Mouse (Mus musculus): ENCODE results near the gene Gm20388. TPM values are rescaled to one million over a fixed set of nuclear protein-coding genes. Genes with fewer than 3 reads are reported as not detected.

Gene Gm20388
- total RNA-seq, 2 experiments from 2014 or later = 2.4 to 2.6 TPM

DNA sequence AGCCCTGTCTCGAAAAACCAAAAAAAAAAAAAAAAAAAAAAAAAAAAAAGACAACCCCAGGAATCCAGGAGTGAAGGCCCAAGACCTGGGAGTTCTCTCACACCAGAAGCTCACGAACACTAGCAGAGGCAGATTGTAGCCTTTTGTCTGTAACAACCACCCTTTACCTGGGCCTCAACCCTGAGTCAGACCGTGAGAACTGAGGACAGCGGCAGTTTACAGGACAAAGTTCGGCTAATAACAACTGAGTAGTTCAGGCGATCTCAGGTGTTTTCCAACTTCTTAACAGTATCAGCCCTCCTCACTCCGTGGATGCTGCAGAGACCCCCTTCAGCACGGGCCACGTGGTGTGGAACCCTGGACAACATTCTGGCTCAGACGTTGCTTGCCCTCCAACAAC is 2676.1 kb downstream of the Gm20388 start:
- H3K4me3 ChIP-seq = no peak overlapping the region
- no peak for DNase-seq (ENCODE audit: extremely low spot score in 1 of 2, low spot score in 2 of 2)
- intact Hi-C loops (cut with DNase I) = no loop called here
- H3K27ac ChIP-seq = no peak overlapping the region
- no peak for TF ChIP-seq CTCF (IDR thresholded peaks at IDR 0.05)

- H3K27ac ChIP-seq = no peak overlapping the region
- intact Hi-C loops (cut with DNase I) = no loop called here
- no peak for TF ChIP-seq CTCF (IDR thresholded peaks at IDR 0.05)
- no peak overlapping the region for H3K4me3 ChIP-seq
- no peak for DNase-seq (ENCODE audit: extremely low spot score in 1 of 2, low spot score in 2 of 2)
These were observed 2682.6 kb downstream of the Gm20388 start for GRCm38 (mm10) chr8:122593240-122593639.

- TF ChIP-seq CTCF (IDR thresholded peaks at IDR 0.05) = no peak
- no peak overlapping the region for H3K4me3 ChIP-seq
- no peak overlapping the region for H3K27ac ChIP-seq
- intact Hi-C loops (cut with DNase I) = no loop called here
- no peak for DNase-seq (ENCODE audit: extremely low spot score in 1 of 2, low spot score in 2 of 2)
These were observed 2683.3 kb downstream of the Gm20388 start for GRCm38 (mm10) chr8:122593783-122594507.

- H3K4me3 ChIP-seq = no peak overlapping the region
- no peak for TF ChIP-seq CTCF (IDR thresholded peaks at IDR 0.05)
- no peak overlapping the region for H3K27ac ChIP-seq
- intact Hi-C loops (cut with DNase I) = no loop called here
- no peak for DNase-seq (ENCODE audit: extremely low spot score in 1 of 2, low spot score in 2 of 2)
These were observed 2685.4 kb downstream of the Gm20388 start for GRCm38 (mm10) chr8:122596031-122596430.

DNA sequence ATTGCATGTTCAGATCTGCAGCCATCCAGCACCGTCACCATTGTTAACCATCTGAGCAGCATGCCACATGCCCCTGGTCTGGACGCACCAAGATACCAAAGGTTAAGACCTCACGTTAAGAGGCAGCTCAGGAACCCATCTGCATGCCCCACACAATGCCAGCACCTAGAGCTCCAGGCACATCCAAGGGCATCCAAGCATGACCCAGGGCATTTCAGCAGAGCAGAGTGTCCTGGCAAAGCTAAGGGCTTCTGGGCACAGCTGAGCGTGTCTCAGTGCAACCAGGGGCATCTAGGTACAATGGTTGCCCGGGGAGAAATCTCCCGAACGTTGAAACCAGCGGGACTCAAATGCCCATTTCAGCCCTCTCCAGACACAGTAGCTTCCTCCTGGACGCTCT is 2690.0 kb downstream of the Gm20388 start:
- intact Hi-C loops (cut with DNase I) = no loop called here
- Histone ChIP-seq H3K27ac (no peak overlapping the region), H3K4me3 (no peak overlapping the region)
- no peak for DNase-seq (ENCODE audit: extremely low spot score in 1 of 2, low spot score in 2 of 2)
- TF ChIP-seq CTCF (IDR thresholded peaks at IDR 0.05) = no peak

- no peak for DNase-seq (ENCODE audit: extremely low spot score in 1 of 2, low spot score in 2 of 2)
- no peak for TF ChIP-seq CTCF (IDR thresholded peaks at IDR 0.05)
- intact Hi-C loops (cut with DNase I) = loop anchor here (5.0 kb wide), 1 partner anchor 463 kb away; no protein-coding TSS in a partner anchor
- Histone ChIP-seq H3K27ac (no peak overlapping the region), H3K4me3 (no peak overlapping the region)
These were observed 2694.0 kb downstream of the Gm20388 start for GRCm38 (mm10) chr8:122604640-122605039.

DNA sequence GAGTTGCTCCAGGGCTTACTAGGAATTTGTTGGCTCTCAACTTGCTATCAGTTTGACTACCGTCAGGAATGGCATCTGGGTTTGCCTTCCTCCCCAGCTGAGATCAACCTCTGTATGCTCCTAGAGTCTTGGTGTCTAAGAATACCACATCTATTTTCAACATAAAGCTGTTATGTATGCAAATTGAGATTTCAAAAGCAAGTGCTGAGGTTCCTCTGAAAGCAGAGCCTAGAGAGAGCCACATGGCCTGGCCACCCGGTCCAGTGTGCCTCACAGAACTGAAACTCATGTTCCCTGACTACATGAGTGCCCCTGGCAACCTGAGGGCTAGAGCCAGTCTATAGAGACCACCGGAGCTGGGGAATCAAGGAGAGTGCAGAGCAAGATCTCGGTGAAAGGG is 2694.7 kb downstream of the Gm20388 start:
- no peak for TF ChIP-seq CTCF (IDR thresholded peaks at IDR 0.05)
- no peak for DNase-seq (ENCODE audit: extremely low spot score in 1 of 2, low spot score in 2 of 2)
- Histone ChIP-seq H3K4me3 (no peak overlapping the region), H3K27ac (no peak overlapping the region)
- intact Hi-C loops (cut with DNase I) = loop anchor here (5.0 kb wide), 1 partner anchor 462 kb away; no protein-coding TSS in a partner anchor

- intact Hi-C loops (cut with DNase I) = loop anchor here (5.0 kb wide), 1 partner anchor 460 kb away; no protein-coding TSS in a partner anchor
- no peak for TF ChIP-seq CTCF (IDR thresholded peaks at IDR 0.05)
- no peak for DNase-seq (ENCODE audit: extremely low spot score in 1 of 2, low spot score in 2 of 2)
- Histone ChIP-seq H3K27ac (no peak overlapping the region), H3K4me3 (no peak overlapping the region)
These were observed 2696.2 kb downstream of the Gm20388 start for GRCm38 (mm10) chr8:122606810-122607209.

DNA sequence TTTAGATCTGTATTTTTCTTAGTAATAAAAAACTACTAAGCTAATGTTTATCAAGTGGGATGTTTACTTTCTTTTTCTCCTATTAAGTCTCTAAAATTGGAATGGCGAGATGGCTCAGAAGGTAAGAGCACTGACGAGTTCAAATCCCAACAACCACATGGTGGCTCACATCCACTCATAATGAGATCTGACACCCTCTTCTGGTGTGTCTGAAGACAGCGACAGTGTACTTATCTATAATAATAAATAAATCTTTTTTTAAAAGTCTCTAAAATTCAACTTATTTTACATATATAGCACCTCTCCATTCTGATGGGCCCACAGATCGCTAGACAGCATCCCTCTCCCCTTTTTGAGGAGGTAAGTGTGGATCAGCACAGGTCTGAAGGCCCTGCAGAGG is 2699.6 kb downstream of the Gm20388 start:
- no peak overlapping the region for H3K4me3 ChIP-seq
- DNase-seq (ENCODE audit: extremely low spot score in 1 of 2, low spot score in 2 of 2) = no peak
- H3K27ac ChIP-seq = no peak overlapping the region
- intact Hi-C loops (cut with DNase I) = loop anchor here (2.0 to 5.0 kb wide), 3 partner anchors 33 to 109 kb away; partner anchors contain the start of genes Aprt and Cdt1
- no peak; the same call in 1 of the 2 replicates for TF ChIP-seq CTCF (IDR thresholded peaks at IDR 0.05)

DNA sequence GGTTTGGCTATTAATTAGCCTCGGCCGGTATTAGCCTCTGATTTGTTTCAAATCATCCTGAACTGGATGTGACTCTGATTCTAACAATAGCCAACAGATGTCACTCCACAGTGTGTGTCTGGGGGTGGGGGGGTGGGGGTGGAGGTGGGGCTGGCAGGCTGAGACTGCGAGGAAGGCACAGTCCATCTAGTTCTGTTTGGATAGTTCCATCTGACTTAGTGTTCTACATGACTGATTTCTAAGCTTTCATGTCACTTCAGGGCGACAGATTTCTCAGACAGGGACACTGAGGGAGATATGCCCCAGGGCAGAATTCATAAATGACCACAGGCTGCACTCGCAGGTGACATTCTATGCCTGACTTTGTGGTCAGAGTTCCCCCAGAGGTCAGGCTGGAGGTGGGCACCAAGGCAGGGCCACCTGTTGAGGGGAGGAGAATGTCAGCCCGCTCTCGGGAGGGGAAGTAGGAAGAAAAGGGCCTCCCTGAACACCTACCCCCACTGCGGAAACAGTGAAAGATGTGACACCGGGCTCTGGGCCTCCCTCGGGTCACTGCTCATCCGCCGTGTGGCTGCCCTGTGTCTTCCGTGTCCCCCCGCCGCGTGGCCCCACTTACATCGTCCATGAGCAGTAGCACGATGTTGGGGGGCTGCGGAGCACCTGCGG is 2700.1 kb downstream of the Gm20388 start:
- DNase-seq (ENCODE audit: extremely low spot score in 1 of 2, low spot score in 2 of 2) = no peak
- intact Hi-C loops (cut with DNase I) = loop anchor here (2.0 to 5.0 kb wide), 3 partner anchors 34 to 110 kb away; partner anchors contain the start of genes Aprt and Cdt1
- Histone ChIP-seq H3K27ac (peak overlapping the region; percentile 82), H3K4me3 (peak overlapping the region; percentile 72)
- no peak for TF ChIP-seq CTCF (IDR thresholded peaks at IDR 0.05)

GRCm38 (mm10) chr8:122611295-122612133 is 2700.9 kb downstream of the Gm20388 start, which contains the start of the genes Galns and Trappc2l:
Galns (minus strand) TSS chr8:122611463.
Trappc2l (plus strand) TSS chr8:122611640.
- H3K27ac ChIP-seq = peak within 1 kb of the TSS; percentile 92
- peak; percentile 91 to 92 for DNase-seq (ENCODE audit: extremely low spot score in 1 of 2, low spot score in 2 of 2)
- TF ChIP-seq CTCF (IDR thresholded peaks at IDR 0.05) = peak; percentile 49
- H3K4me3 ChIP-seq = peak within 1 kb of the TSS; percentile 72
- intact Hi-C loops (cut with DNase I) = loop anchor here (2.0 to 5.0 kb wide), 3 partner anchors 35 to 111 kb away; partner anchors contain the start of genes Aprt and Cdt1
